Mouse (Mus musculus): ENCODE data around the gene Katnal1.

Katnal1 gene

GRCm38 (mm10) chr5:148929116-148929449, at the start of gene Katnal1:
Gene Katnal1, minus strand, starts transcription at chr5:148929320.
- no peak for DNase-seq

- DNase-seq = peak; percentile 63 to 65
Observed at GRCm38 (mm10) chr5:148978458-148979165, 49.5 kb upstream of the Katnal1 start.

- peak; percentile 68 to 70 for DNase-seq
Observed at GRCm38 (mm10) chr5:148977698-148978457, 48.8 kb upstream of the Katnal1 start.

- DNase-seq = peak; percentile 81 to 85
Observed at GRCm38 (mm10) chr5:148976876-148977275, 47.8 kb upstream of the Katnal1 start.

DNA sequence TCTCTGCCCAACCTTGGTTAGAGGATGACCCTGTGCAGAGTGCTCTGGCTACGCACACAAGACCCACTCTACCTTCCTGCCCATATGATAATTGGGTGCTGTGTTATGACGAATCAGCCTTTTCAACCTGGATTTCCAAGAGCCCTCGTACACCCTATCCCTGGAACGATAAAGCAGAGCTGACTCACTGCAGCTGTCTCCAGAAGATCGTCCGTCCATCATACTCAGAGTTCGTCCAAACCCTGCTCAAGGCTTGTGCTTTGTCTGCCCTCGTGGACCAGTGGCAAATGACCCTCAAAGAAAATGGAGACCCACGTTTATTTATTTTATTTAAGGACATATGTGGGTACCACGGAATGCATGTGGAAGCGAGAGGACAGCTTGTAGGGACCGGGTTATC, 45.9 kb upstream of the Katnal1 start:
- no peak for DNase-seq

- DNase-seq = no peak
Observed at GRCm38 (mm10) chr5:148973019-148973668, 44.0 kb upstream of the Katnal1 start.

DNA sequence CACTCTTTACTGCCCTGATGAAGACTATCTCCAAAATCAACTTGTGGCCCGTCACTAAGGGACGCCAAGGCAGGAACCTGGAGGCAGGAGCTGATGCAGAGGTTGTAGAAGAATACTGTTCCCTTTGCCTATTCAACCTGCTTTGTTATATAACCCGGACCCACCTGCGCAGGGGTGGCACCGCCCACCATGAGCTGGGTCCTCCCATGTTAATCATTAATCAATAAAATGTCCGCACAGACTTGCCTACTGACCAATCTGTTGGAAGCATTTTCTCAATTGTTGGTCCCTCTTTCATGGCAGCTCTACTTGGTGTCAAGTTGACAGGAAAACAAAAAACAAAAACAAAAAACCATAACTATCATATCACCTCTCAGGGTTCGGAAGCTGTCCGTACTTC, 43.0 kb upstream of the Katnal1 start:
- no peak for DNase-seq

DNA sequence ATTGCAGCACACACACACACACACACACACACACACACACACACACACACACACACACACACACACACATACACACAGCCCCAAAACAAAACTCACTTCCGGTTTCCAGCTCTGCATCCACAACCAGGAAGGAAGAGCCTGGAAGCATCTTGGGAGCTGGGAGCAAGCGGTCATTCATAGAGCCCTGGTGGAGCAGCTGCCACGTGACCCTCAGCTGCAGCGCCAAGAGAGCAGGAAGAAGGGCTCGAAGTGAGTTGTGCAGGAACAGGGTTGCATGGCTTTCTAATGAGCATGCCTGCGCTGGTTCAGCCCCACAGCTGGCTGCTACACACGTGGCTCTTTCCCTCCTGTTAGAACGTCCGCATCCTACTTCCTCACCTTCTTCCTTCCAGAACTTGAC, 40.5 kb upstream of the Katnal1 start:
- DNase-seq = no peak

DNA sequence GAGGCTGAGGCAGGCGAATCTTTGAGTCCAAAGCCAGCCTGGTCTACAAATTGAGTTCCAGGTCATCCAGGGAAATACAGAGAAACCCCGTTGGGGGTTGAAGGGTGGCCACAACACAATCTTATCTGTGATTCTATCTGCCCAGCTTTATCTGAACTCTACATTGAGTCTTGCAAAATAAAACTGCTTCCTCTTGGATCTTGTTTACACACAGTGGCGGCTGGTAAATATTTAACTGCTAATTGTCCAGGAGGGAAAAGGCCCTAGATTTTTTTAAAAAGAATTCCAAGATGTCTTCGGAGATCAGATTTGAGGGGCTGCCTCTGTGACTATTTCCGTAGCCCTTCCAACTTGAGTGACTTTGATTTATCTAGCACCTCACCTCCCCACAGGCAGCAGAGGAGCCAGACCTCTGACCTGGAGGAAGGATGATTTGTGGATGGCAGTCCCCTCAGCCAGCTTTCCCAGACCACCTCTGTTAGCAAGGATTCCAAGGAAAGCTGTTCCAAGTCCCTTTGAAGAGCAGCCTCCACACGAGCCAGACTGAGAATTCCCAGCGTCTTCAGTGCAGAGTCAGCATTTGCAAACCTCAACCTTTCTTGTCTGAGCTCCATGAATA, 39.9 kb upstream of the Katnal1 start:
- no peak for DNase-seq

- no peak for DNase-seq
Observed at GRCm38 (mm10) chr5:148968179-148968578, 39.1 kb upstream of the Katnal1 start.

DNA sequence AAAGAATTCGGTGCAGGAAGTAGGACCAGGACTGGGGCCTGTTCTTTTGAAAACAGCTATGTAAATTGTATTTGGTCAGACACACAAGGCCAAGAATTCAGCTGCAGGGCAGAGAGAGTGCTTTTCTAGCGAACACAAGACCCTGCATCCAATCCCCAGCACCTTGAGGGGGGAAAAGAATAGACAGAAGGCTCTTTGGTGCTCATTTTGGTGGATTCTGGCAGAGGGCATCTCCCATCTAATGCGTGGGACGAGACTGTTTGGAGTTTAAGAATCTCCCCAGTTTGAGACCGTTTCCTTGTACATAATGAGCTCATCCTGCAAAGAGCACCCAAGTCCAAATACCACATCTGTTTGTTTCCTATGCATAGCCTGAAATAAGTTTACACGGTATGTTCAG, 37.3 kb upstream of the Katnal1 start:
- DNase-seq = no peak

GRCm38 (mm10) chr5:148965691-148966333, 36.7 kb upstream of the Katnal1 start:
- no peak for DNase-seq

GRCm38 (mm10) chr5:148965089-148965591, 36.0 kb upstream of the Katnal1 start:
- no peak for DNase-seq

GRCm38 (mm10) chr5:148964251-148964650, 35.1 kb upstream of the Katnal1 start:
- no peak for DNase-seq

DNA sequence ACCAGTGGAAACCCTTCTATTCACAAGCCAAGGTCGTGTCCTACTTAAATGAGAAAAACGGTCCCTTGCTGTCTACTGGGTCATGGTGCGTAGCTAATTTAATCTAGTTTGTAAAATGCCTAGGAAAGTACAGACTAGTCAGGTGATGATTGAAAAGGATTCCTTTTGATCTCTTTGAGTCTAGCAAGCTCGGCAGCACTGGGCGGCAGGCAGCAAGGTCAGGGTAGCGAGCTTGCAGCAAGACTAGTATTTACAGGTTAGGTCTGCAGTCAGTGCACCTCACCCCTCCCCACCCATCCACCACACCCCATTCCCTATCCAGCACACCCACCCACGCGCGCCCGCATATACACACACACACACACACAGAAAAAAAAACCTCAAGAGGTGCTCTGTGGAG, 31.1 kb upstream of the Katnal1 start:
- no peak for DNase-seq

GRCm38 (mm10) chr5:148959068-148959990, 30.2 kb upstream of the Katnal1 start:
- DNase-seq = peak; percentile 83 to 86

- peak; percentile 71 to 75 for DNase-seq
Observed at GRCm38 (mm10) chr5:148958355-148958754, 29.2 kb upstream of the Katnal1 start.

DNA sequence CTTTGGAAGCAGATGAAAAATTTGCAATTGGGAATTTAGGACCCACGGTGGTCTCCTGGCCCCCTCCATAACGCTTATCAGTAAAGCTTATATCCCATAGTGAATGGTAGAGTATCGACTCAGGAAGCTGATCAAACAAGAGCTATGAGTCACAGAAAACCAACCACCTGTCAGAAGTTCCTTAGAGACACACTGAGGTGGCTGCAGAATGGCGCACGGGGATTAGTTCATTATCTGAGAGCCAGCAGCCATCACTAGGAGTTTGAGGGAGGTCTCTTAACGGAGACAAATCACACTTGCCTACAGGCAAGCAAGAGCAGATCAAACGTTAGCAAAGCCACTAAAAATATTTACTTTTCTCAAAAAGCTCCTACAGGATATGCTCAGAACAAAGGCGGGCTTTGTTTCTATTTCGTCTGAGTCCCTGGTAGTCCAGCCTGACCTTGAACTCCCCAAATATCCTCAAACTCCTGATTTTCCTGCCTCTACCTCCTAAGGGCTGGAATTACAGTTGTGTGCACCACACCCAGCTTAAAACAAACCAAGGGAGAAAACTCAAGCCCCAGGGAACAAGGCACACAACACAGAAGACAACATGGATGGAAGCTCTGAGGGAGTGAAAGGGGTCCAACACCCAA, 27.9 kb upstream of the Katnal1 start:
- DNase-seq = no peak

GRCm38 (mm10) chr5:148956091-148956490, 27.0 kb upstream of the Katnal1 start:
- DNase-seq = no peak

DNA sequence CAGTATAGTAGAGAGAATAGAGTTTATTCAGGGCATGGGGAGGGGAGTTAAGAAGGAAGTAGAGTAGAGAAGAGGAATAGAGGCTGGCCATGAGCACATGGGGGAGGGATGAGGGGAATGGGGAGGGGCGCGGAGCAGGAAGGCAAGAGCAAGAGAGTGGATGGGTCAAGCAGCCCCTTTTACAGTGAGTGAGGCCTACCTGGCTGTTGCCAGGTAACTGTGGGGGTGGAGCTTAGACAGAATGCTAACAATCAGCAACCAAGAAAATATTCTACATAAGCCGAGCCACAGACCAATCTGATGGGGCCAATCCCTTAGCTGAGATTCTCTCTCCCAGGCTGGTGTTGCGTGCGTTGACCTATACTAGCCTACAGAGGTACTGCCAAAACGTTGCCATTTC, 26.5 kb upstream of the Katnal1 start:
- DNase-seq = no peak
